Mouse (Mus musculus) erythroid progenitor cell, adult 5-6 weeks (primary cell): ENCODE results near the gene H6pd. TPM values are rescaled to one million over a fixed set of nuclear protein-coding genes. Genes with fewer than 3 reads are reported as not detected.

ENCODE experiments used
- ATAC-seq: replicated peaks from 2 replicates; pipeline ENCODE4 v1.8.0; 2016; ENCODE audit warnings: moderate number of reproducible peaks, mild to moderate bottlenecking, moderate TSS enrichment, inconsistent platforms; ENCODE audit not compliant: poor library complexity, low FRiP score, severe bottlenecking
- total RNA-seq, 2 experiments: library from RNA; stranded (forward) in 1 of 2; stranded (reverse) in 1 of 2; fragments of 150-400 nt in 1 of 2; fragments of 186-747, 209-891 nt in 1 of 2; gene quantifications; 2 replicates each; pipeline versions ENCODE4 v1.2.3 to v1.2.4; 2015 to 2017; ENCODE audit warnings: low replicate concordance in 2 of 2

The H6pd gene
- total RNA-seq, 2 experiments from 2014 or later, result 2.5 to 11.8 TPM

GRCm38 (mm10) chr4:150003021-150003580 is 5.7 kb downstream of the H6pd start:
- no peak for ATAC-seq

GRCm38 (mm10) chr4:150002021-150002528 is 6.7 kb downstream of the H6pd start:
- ATAC-seq, result no peak

GRCm38 (mm10) chr4:150001221-150001860 is 7.5 kb downstream of the H6pd start:
- no peak for ATAC-seq

GRCm38 (mm10) chr4:149999931-150000555 is 8.8 kb downstream of the H6pd start:
- no peak for ATAC-seq

- ATAC-seq, result no peak
Observed at GRCm38 (mm10) chr4:149999510-149999900, 9.3 kb downstream of the H6pd start.

GRCm38 (mm10) chr4:149998786-149999509 is 9.9 kb downstream of the H6pd start:
- ATAC-seq, result no peak

GRCm38 (mm10) chr4:149997999-149998398 is 10.8 kb downstream of the H6pd start:
- no peak for ATAC-seq

GRCm38 (mm10) chr4:149996440-149996839 is 12.4 kb downstream of the H6pd start:
- ATAC-seq, result no peak

- ATAC-seq, result no peak
Observed at GRCm38 (mm10) chr4:149995911-149996310, 12.9 kb downstream of the H6pd start.

GRCm38 (mm10) chr4:149994218-149994617 is 14.6 kb downstream of the H6pd start:
- no peak for ATAC-seq

GRCm38 (mm10) chr4:149992670-149993032 is 16.2 kb downstream of the H6pd start:
- no peak for ATAC-seq

- ATAC-seq, result no peak
Observed at GRCm38 (mm10) chr4:149991755-149992669, 16.8 kb downstream of the H6pd start.

- no peak for ATAC-seq
Observed at GRCm38 (mm10) chr4:149990954-149991633, 17.7 kb downstream of the H6pd start.

- ATAC-seq, result no peak
Observed at GRCm38 (mm10) chr4:149990212-149990953, 18.4 kb downstream of the H6pd start.

GRCm38 (mm10) chr4:149988931-149989556 is 19.8 kb downstream of the H6pd start:
- peak; percentile 95 for ATAC-seq

- no peak for ATAC-seq
Observed at GRCm38 (mm10) chr4:149988301-149988700, 20.5 kb downstream of the H6pd start.

- ATAC-seq, result no peak
Observed at GRCm38 (mm10) chr4:149986671-149987417, 22.0 kb downstream of the H6pd start.
